Mouse (Mus musculus): ENCODE measurements around the gene Slc2a5.

DNA sequence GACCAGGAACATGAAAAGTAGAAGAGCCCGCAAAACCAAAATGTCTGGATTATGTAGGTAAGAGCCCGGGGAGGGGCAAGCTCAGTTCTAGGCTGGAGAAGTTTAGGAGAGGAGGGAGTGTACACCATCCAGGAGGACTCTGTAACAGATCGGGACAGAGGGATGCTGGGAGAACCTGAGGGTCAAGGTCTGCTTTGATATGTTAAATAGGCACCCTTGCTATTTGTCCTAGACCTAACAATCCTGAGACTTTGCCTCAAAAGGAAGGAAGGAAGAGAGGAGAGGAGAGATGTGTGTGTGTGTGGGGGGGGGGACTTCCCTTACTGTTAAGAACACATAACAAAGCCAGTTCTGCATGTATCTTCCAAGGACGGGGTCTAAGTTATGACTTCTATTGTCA, 36.2 kb downstream of the Slc2a5 start:
- TF ChIP-seq CTCF (IDR thresholded peaks at IDR 0.05; ENCODE audit: low read depth) (no peak), EP300 (optimal IDR thresholded peaks at IDR 0.05) (no peak)

Measured in stomach, postnatal 0 days (tissue).